Mouse (Mus musculus): ENCODE results near the gene Tti1. TPM values are rescaled to one million over a fixed set of nuclear protein-coding genes. Genes with fewer than 3 reads are reported as not detected.

Tti1 gene
- polyA plus RNA-seq, 1 experiment from 2014 or later = 25.5 TPM

DNA sequence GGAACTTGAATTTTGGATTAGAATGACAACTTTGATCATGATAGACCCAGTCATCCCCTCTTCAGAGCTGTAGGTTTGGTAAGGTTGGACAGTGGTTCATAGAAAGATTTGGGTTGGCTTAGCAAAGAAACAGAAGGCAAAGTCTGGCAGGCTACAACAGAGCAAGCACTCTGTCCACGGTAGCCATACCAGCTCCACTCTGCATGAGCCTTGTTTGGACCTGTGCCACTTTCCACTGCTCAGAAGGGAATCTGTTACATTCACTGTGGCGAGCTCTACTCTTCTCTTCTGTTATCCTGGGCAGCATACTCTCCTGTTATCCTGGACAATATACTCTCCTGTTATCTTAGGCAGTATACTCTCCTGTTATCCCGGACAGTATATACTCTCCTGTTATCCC is 29.4 kb downstream of the Tti1 start:
- peaks cover 38% of the 10 kb centered on the region for H3K36me3 ChIP-seq (ENCODE audit: control insufficient read depth, insufficient read depth, low read length)
- DNase-seq (ENCODE audit: low spot score) (no peak), ATAC-seq (replicated peaks; ENCODE audit: low FRiP score, low TSS enrichment, low read depth) (no peak)
- H3K4me1 ChIP-seq (replicated peaks; ENCODE audit: control insufficient read depth, insufficient read depth, low read length) = no peaks in the 10 kb centered on the region
- H3K9me3 ChIP-seq (ENCODE audit: control insufficient read depth, low read length) = no peaks in the 10 kb centered on the region
- 80% methylated on average over 3 of the region's 3 CpGs for WGBS
- no peak overlapping the region for H3K27ac ChIP-seq (ENCODE audit: low read depth)
- no peak overlapping the region for H3K4me3 ChIP-seq (ENCODE audit: low read depth, low read length)
- no peaks in the 10 kb centered on the region for H3K27me3 ChIP-seq (replicated peaks; ENCODE audit: control insufficient read depth, insufficient read depth, low read length)
- H3K4me2 ChIP-seq (ENCODE audit: low read length) = no peak overlapping the region
- H3K9ac ChIP-seq (ENCODE audit: low read length) = no peak overlapping the region

DNA sequence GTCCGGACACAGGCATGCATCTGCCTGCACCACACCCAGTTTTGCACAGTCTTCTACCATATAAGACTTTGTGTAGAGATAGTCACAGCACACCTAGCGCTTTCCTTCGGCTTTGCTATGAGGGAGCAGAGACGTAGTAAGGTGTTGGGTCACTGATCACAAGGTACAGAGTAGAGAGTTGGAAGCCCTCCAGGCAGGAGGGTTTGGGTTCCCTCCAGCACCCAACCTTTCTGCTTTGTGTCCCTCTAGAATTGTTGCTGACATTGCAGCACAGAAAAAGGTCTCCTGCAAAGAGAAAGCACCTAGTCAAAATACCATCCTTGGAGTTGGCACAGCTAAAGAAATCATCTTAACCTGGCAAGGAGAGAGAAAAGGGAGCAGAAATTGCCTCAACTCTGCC is 35.7 kb downstream of the Tti1 start:
- WGBS = 94% methylated on average over 4 of the region's 4 CpGs
- Histone ChIP-seq H3K27ac (ENCODE audit: low read depth) (no peak overlapping the region), H3K27me3 (replicated peaks; ENCODE audit: control insufficient read depth, insufficient read depth, low read length) (no peaks in the 10 kb centered on the region)

DNA sequence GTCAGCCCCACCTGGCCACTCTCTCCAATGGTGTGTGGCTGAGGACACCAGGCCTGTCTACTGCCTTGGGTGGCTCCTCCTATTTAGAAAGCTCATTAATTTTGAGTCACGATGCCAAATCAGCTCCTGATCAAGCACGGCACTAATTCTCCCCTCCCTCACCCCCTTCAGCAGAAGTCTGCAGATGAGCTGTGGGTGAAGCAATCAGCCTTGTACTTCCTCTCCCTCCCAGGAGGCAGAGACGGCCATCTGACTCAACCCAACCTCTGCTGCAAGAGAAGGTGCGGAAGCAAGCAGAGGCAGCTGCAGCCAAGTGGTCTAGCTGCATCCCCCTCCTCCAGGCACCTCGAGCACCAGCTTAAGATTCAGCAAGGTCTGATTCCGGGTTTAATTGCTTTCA is 37.2 kb downstream of the Tti1 start:
- Histone ChIP-seq H3K4me2 (ENCODE audit: low read length) (no peak overlapping the region), H3K9me3 (ENCODE audit: control insufficient read depth, low read length) (no peaks in the 10 kb centered on the region), H3K9ac (ENCODE audit: low read length) (no peak overlapping the region), H3K36me3 (ENCODE audit: control insufficient read depth, insufficient read depth, low read length) (peaks cover 33% of the 10 kb centered on the region), H3K4me3 (ENCODE audit: low read depth, low read length) (no peak overlapping the region), H3K4me1 (replicated peaks; ENCODE audit: control insufficient read depth, insufficient read depth, low read length) (peaks cover 3% of the 10 kb centered on the region), H3K27ac (ENCODE audit: low read depth) (no peak overlapping the region), H3K27me3 (replicated peaks; ENCODE audit: control insufficient read depth, insufficient read depth, low read length) (no peaks in the 10 kb centered on the region)
- DNase-seq (ENCODE audit: low spot score) (no peak), ATAC-seq (replicated peaks; ENCODE audit: low FRiP score, low TSS enrichment, low read depth) (no peak)
- 61% methylated on average over 6 of the region's 6 CpGs for WGBS

More for the DNA sequence above, 35.7 kb downstream of the Tti1 start:
- Histone ChIP-seq H3K9me3 (ENCODE audit: control insufficient read depth, low read length) (no peaks in the 10 kb centered on the region), H3K9ac (ENCODE audit: low read length) (no peak overlapping the region), H3K4me1 (replicated peaks; ENCODE audit: control insufficient read depth, insufficient read depth, low read length) (peaks cover 3% of the 10 kb centered on the region), H3K4me2 (ENCODE audit: low read length) (no peak overlapping the region), H3K36me3 (ENCODE audit: control insufficient read depth, insufficient read depth, low read length) (peaks cover 47% of the 10 kb centered on the region), H3K4me3 (ENCODE audit: low read depth, low read length) (no peak overlapping the region)
- DNase-seq (ENCODE audit: low spot score) (no peak), ATAC-seq (replicated peaks; ENCODE audit: low FRiP score, low TSS enrichment, low read depth) (no peak)

DNA sequence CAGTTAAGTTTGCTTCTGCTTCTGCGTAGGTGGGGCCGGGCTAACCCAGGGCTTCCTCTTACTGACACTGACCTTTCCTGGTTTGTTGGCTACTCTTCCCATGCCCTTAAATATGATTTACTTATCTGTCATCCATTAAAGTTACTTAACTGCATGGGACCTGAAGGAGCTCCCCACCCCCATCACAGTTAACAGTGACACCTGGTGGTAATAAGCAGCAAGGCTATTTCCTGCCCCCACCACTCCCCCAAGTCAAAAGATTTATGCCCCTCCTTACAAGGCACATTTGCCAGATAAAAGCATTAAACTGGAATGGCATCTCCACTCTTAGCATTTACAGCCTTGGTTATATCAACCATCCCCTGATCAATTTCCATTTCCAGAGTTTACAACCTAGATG is 38.3 kb downstream of the Tti1 start:
- H3K4me1 ChIP-seq (replicated peaks; ENCODE audit: control insufficient read depth, insufficient read depth, low read length) = peaks cover 3% of the 10 kb centered on the region
- no peak for ATAC-seq (replicated peaks; ENCODE audit: low FRiP score, low TSS enrichment, low read depth)
- H3K9me3 ChIP-seq (ENCODE audit: control insufficient read depth, low read length) = no peaks in the 10 kb centered on the region
- no peak overlapping the region for H3K4me3 ChIP-seq (ENCODE audit: low read depth, low read length)
- WGBS = 64% methylated on average over 2 of the region's 2 CpGs
- H3K27me3 ChIP-seq (replicated peaks; ENCODE audit: control insufficient read depth, insufficient read depth, low read length) = no peaks in the 10 kb centered on the region
- H3K9ac ChIP-seq (ENCODE audit: low read length) = no peak overlapping the region
- no peak overlapping the region for H3K4me2 ChIP-seq (ENCODE audit: low read length)
- DNase-seq (ENCODE audit: low spot score) = no peak
- H3K27ac ChIP-seq (ENCODE audit: low read depth) = no peak overlapping the region
- H3K36me3 ChIP-seq (ENCODE audit: control insufficient read depth, insufficient read depth, low read length) = peaks cover 23% of the 10 kb centered on the region

DNA sequence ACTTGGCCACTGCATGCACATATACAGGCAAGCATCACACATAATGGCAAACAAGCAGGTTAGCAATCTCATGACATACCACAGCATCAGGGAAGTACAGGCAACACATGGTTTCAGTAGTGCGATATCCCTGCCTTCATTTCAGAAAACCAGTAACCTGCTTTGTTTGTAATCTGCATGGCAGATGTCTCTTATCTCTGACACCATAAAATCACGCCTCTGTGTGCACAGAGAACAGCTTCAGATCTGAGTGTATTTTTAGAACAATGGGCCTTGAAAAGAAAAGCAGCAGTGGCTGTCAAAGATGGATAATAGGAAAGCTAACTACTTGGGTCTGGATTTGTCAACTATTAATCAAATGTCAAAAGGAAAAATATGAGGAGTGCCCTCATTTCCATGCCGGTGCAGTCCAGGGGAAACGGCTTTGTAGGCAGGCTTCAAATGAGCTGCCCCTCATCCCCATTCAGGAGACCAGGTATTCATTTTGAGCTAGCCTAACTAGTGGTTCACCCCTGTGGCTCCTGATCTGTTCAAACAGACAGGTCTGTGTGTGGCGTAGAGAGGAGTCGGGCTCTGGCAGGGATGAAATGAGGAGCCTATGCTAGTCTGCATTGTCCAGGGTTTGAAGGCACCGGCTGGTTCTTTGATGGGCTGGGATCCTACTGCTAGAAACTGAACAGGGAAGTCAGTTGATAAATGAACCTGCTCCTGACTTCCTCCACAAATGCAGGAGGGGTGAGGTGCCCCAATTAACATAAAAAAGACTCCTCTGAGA is 39.6 kb downstream of the Tti1 start:
- Histone ChIP-seq H3K27me3 (replicated peaks; ENCODE audit: control insufficient read depth, insufficient read depth, low read length) (no peaks in the 10 kb centered on the region), H3K4me2 (ENCODE audit: low read length) (no peak overlapping the region), H3K9ac (ENCODE audit: low read length) (no peak overlapping the region), H3K9me3 (ENCODE audit: control insufficient read depth, low read length) (no peaks in the 10 kb centered on the region), H3K27ac (ENCODE audit: low read depth) (no peak overlapping the region; the same call in 1 of the 2 replicates), H3K36me3 (ENCODE audit: control insufficient read depth, insufficient read depth, low read length) (peaks cover 15% of the 10 kb centered on the region), H3K4me1 (replicated peaks; ENCODE audit: control insufficient read depth, insufficient read depth, low read length) (peaks cover 3% of the 10 kb centered on the region), H3K4me3 (ENCODE audit: low read depth, low read length) (no peak overlapping the region)
- DNase-seq (ENCODE audit: low spot score) (no peak), ATAC-seq (replicated peaks; ENCODE audit: low FRiP score, low TSS enrichment, low read depth) (0 out of 2 replicates have a peak, but pooled peaks have one; percentile 19)
- WGBS = 60% methylated on average over 7 of the region's 7 CpGs

DNA sequence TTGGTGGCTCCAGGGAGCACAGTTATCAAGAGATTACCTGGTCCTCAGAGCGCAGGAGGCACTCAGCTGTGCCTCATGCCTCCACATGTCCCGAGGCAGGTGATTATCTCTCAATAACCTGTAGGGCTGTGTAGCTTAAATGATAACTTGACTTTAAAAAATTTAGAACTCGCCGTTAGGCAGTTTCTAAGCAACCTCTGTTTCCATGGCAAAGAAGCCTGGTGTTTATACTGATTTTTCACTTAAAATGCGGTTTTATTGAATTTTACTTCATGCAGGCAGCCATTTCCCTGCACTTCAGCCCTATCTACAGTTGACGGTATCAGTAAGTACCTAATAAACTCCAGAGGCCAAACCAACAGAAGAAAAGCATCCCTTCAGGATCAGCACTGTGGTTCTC is 42.0 kb downstream of the Tti1 start:
- H3K9me3 ChIP-seq (ENCODE audit: control insufficient read depth, low read length) = no peaks in the 10 kb centered on the region
- DNase-seq (ENCODE audit: low spot score) = no peak
- no peak overlapping the region for H3K27ac ChIP-seq (ENCODE audit: low read depth)
- no peaks in the 10 kb centered on the region for H3K27me3 ChIP-seq (replicated peaks; ENCODE audit: control insufficient read depth, insufficient read depth, low read length)
- no peak overlapping the region for H3K4me2 ChIP-seq (ENCODE audit: low read length)
- H3K36me3 ChIP-seq (ENCODE audit: control insufficient read depth, insufficient read depth, low read length) = peaks cover 13% of the 10 kb centered on the region; the same call in 1 of the 2 replicates
- peaks cover 3% of the 10 kb centered on the region for H3K4me1 ChIP-seq (replicated peaks; ENCODE audit: control insufficient read depth, insufficient read depth, low read length)
- ATAC-seq (replicated peaks; ENCODE audit: low FRiP score, low TSS enrichment, low read depth) = no peak
- 87% methylated on average over 6 of the region's 6 CpGs for WGBS
- H3K9ac ChIP-seq (ENCODE audit: low read length) = no peak overlapping the region
- no peak overlapping the region for H3K4me3 ChIP-seq (ENCODE audit: low read depth, low read length)

DNA sequence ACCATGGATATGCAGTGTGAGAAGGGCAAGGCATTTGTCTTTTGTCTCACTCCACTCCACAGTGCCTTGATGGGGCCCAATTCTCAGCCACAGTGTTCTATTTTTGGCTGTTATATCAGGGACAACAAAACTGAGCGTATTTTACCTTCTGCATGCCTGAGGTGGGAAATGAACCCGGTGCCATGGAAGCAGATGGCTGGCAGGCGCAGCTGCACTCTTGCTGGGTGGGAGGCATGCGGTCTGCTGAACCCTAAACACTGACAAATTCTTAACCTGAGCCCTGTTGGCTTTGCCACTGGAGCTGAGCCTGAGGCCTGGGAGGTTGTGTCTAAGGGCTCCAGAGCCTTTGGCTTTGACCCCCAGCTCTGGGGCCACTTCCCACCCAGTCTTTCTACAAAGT is 42.6 kb downstream of the Tti1 start:
- Histone ChIP-seq H3K9ac (ENCODE audit: low read length) (no peak overlapping the region), H3K4me3 (ENCODE audit: low read depth, low read length) (no peak overlapping the region), H3K4me1 (replicated peaks; ENCODE audit: control insufficient read depth, insufficient read depth, low read length) (peaks cover 3% of the 10 kb centered on the region), H3K36me3 (ENCODE audit: control insufficient read depth, insufficient read depth, low read length) (peaks cover 15% of the 10 kb centered on the region; the same call in 1 of the 2 replicates), H3K27ac (ENCODE audit: low read depth) (no peak overlapping the region), H3K27me3 (replicated peaks; ENCODE audit: control insufficient read depth, insufficient read depth, low read length) (no peaks in the 10 kb centered on the region), H3K9me3 (ENCODE audit: control insufficient read depth, low read length) (no peaks in the 10 kb centered on the region), H3K4me2 (ENCODE audit: low read length) (no peak overlapping the region)
- WGBS = 93% methylated on average over 4 of the region's 4 CpGs
- DNase-seq (ENCODE audit: low spot score) (no peak), ATAC-seq (replicated peaks; ENCODE audit: low FRiP score, low TSS enrichment, low read depth) (no peak)

DNA sequence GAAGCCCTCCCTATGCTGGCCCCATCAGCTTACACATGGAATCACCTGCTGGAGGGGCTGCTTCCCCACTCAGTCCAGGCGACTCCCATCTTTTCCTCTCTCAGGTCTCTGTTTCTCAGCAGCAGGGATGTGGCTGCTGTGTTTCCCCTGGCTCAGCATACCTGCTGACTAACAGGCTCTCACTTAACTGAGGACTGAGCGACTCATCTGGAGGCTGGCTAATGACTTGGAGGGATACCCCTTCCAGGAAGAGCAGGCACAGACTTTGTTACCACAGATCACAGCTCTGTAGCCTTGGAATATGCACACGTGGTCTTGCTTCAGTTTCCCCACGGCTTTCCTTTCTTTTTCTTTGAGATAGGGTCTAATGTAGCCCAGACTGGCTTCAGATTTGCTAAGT is 45.0 kb downstream of the Tti1 start:
- no peaks in the 10 kb centered on the region for H3K27me3 ChIP-seq (replicated peaks; ENCODE audit: control insufficient read depth, insufficient read depth, low read length)
- H3K4me1 ChIP-seq (replicated peaks; ENCODE audit: control insufficient read depth, insufficient read depth, low read length) = no peaks in the 10 kb centered on the region
- H3K9me3 ChIP-seq (ENCODE audit: control insufficient read depth, low read length) = no peaks in the 10 kb centered on the region
- peaks cover 13% of the 10 kb centered on the region; the same call in 1 of the 2 replicates for H3K36me3 ChIP-seq (ENCODE audit: control insufficient read depth, insufficient read depth, low read length)
- DNase-seq (ENCODE audit: low spot score) = no peak
- H3K4me2 ChIP-seq (ENCODE audit: low read length) = no peak overlapping the region
- H3K27ac ChIP-seq (ENCODE audit: low read depth) = no peak overlapping the region
- H3K4me3 ChIP-seq (ENCODE audit: low read depth, low read length) = no peak overlapping the region
- 82% methylated on average over 4 of the region's 4 CpGs for WGBS
- no peak for ATAC-seq (replicated peaks; ENCODE audit: low FRiP score, low TSS enrichment, low read depth)
- no peak overlapping the region for H3K9ac ChIP-seq (ENCODE audit: low read length)

DNA sequence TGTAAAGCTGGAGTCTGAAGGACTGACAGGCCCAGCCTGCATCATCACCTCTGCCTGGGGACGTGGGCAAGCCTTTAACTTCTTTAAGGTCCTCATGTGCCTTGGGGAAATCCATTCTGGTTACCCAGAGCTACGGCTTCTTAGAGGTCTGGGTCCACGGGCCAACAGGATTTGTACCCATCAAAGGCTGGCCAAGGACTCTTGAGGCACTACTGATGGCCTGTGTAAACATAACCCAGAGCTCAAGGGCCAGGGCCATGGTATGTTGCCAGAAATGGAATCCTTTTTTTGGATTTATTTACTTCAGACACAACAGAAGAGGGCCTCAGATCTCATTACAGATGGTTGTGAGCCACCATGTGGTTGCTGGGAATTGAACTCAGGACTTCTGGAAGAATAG is 45.5 kb downstream of the Tti1 start:
- Histone ChIP-seq H3K27ac (ENCODE audit: low read depth) (no peak overlapping the region), H3K27me3 (replicated peaks; ENCODE audit: control insufficient read depth, insufficient read depth, low read length) (no peaks in the 10 kb centered on the region), H3K4me2 (ENCODE audit: low read length) (no peak overlapping the region), H3K9me3 (ENCODE audit: control insufficient read depth, low read length) (no peaks in the 10 kb centered on the region), H3K9ac (ENCODE audit: low read length) (no peak overlapping the region), H3K36me3 (ENCODE audit: control insufficient read depth, insufficient read depth, low read length) (peaks cover 13% of the 10 kb centered on the region; the same call in 1 of the 2 replicates), H3K4me1 (replicated peaks; ENCODE audit: control insufficient read depth, insufficient read depth, low read length) (no peaks in the 10 kb centered on the region), H3K4me3 (ENCODE audit: low read depth, low read length) (no peak overlapping the region)
- DNase-seq (ENCODE audit: low spot score) (no peak), ATAC-seq (replicated peaks; ENCODE audit: low FRiP score, low TSS enrichment, low read depth) (no peak)
- 86% methylated on average over 3 of the region's 3 CpGs for WGBS

Data from intestine, embryonic 14.5 days (tissue).